Mouse (Mus musculus) c-Kit-negative CD71-positive TER-119-positive erythroid progenitor cells, embryonic 14.5 days (primary cell): ENCODE results near the gene Avl9.

Experiments
- DNase-seq: peaks from one replicate; pipeline ENCODE4 v3.0.0-alpha.2; 2013; ENCODE audit warnings: low read depth, low spot score

Gene Avl9

GRCm38 (mm10) chr6:56794834-56795233 lies 80.1 kb downstream of the Avl9 start:
- DNase-seq = no peak

GRCm38 (mm10) chr6:56796232-56796631 lies 81.5 kb downstream of the Avl9 start:
- no peak for DNase-seq

- peak; percentile 48 for DNase-seq
These were observed 82.0 kb downstream of the Avl9 start for GRCm38 (mm10) chr6:56796668-56797141.

- peak; percentile 85 for DNase-seq
These were observed 82.8 kb downstream of the Avl9 start, which contains the start of gene Kbtbd2 for GRCm38 (mm10) chr6:56797311-56798151. Gene Kbtbd2 (minus strand): TSS chr6:56797813.

- no peak for DNase-seq
These were observed 83.4 kb downstream of the Avl9 start for GRCm38 (mm10) chr6:56798152-56798465.

- no peak for DNase-seq
These were observed 90.3 kb downstream of the Avl9 start for GRCm38 (mm10) chr6:56805026-56805425.

GRCm38 (mm10) chr6:56806195-56806594 lies 91.5 kb downstream of the Avl9 start:
- no peak for DNase-seq

GRCm38 (mm10) chr6:56808656-56809055 lies 94.0 kb downstream of the Avl9 start:
- DNase-seq = peak; percentile 42
